Mouse (Mus musculus): Measurements from ENCODE around the gene Gm49359.
"Not testable (repeated sequence)": the region's sequence is repeated elsewhere in the genome, so short reads cannot be mapped to it uniquely, and the experiment has no call there.

Gm49359 gene

GRCm38 (mm10) chr13:62466424-62467334 is at the start of gene Gm49359:
Gm49359 (minus strand) TSS chr13:62466832.
- DNase-seq, result peak; percentile 92

DNA sequence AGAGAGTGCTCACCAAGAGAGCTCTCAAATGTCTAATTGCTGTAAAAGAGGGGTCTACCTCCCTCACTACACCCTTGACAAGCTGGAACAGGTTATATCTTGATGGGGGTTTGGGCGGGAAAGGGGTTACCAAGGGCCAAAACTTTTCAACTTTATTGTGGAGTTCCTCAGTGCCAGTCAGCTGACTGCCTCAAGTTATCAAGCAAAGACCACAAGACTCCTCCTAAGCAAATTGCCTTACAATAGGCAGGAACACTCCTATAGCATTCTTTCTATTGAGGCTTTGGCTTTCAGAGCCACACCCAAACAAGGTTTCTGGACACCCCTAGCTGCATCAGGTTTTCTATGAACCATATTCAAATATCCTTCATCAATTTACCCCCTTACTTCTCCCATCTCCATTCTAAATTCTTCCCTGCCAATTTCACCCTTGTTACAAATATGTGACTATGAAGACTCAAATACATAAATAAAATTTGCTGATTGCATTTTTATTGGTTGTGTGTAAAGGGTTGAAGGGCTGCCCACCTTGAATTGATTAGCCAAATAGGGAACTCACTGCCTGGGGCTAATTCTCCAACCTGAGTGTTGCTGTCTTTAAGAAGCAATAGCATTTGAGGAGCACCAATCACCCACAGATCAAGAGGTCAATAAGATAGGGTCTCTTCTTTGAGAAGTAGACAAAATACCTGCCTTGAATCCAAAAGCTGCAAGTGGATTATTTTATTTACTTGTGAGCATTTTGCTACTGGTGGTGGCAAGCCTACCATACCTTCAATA is 44.2 kb upstream of the Gm49359 start:
- not testable (repeated sequence) for DNase-seq

DNA sequence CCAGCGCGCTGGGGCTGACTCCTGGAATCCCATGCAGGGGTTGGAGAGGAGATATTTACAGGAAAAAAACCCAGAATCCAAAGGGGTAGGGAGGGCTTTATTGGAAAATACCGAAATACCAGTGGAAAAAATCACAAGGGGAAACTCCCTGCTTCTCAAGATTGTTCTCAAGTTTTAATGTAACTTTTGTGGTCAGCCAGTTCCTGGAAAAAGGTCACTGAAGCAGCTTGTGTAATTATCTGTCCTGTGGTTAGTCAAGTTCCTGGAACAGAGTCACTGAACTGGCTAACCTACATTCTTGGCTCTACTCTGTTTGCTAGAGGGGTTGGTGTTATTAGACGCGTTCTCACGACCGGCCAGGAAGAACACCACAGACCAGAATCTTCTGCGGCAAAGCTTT is 6.0 kb upstream of the Gm49359 start:
- DNase-seq, result not testable (repeated sequence)

DNA sequence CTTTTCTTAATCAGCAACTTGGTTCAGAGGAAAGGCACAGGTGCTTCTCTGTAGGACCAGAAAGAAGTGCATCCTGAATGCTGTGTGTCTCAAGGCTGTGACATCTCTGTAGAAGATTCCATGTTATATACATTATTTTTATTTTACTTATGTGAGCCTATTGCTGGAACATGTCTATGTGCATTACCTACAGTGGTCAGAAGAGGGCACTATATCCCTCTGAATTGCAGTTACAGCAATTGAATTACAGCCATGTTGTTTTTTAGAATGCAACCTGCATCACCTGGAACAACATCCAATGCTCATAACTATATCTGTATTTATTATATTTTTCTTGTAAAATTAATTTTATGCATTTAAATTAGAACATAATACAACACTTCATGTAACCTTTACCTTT is 3.3 kb upstream of the Gm49359 start:
- peak; percentile 23 for DNase-seq

Data from lung, postnatal 14 days (tissue).